11 mouse cellular contexts compared by ENCODE assay signal in genomic region chr11:69251135-69251842, GRCm38 (mm10). TPM values are rescaled to one million over a fixed set of nuclear protein-coding genes. Genes with fewer than 3 reads are reported as not detected.
DNase-seq lines count a peak whose midpoint lies in the region; ATAC-seq and TF ChIP-seq lines count a peak whose summit lies in the region.
"Had no signal": no experiment of that assay in that cellular context is flagged by ENCODE, and none has a peak within 500 bp of the region (broad histone marks: within the 10 kb centered on the region; RNA-seq: fewer than 3 reads in every experiment).

No protein-coding gene starts in this region.

- H3K9me3 ChIP-seq in intestine, postnatal 0 days (ENCODE audit: control insufficient read depth), result no peaks in the 10 kb centered on the region
- no peaks in the 10 kb centered on the region for H3K9me3 ChIP-seq in intestine, embryonic 16.5 days (ENCODE audit: control insufficient read depth, low read length)
- H3K9me3 ChIP-seq in E14TG2a.4 (ENCODE audit: low read length), result peaks cover 3% of the 10 kb centered on the region; the same call in 1 of the 2 replicates
- no peaks in the 10 kb centered on the region for H3K9me3 ChIP-seq in hindbrain, embryonic 10.5 days
- H3K9me3 ChIP-seq: neural tube, embryonic 13.5 days had no signal

- no peak overlapping the region for H3K4me2 ChIP-seq in intestine, postnatal 0 days (replicated peaks; ENCODE audit: low read depth)
- no peak overlapping the region for H3K4me2 ChIP-seq in intestine, embryonic 16.5 days (ENCODE audit: low read depth, low read length)
- H3K4me2 ChIP-seq: neural tube, embryonic 13.5 days had no signal

- ATAC-seq in intestine, postnatal 0 days, result no peak
- no peak for ATAC-seq in intestine, embryonic 16.5 days
- peak; percentile 54; the same call in 1 of the 2 replicates for ATAC-seq in megakaryocyte progenitor cell, adult 5-6 weeks (replicated peaks; ENCODE audit: poor library complexity)

- no peaks in the 10 kb centered on the region for H3K36me3 ChIP-seq in intestine, postnatal 0 days (ENCODE audit: control insufficient read depth, insufficient read depth)
- H3K36me3 ChIP-seq in intestine, embryonic 16.5 days (ENCODE audit: control insufficient read depth, insufficient read depth, low read length), result no peaks in the 10 kb centered on the region
- H3K36me3 ChIP-seq in E14TG2a.4 (ENCODE audit: insufficient read depth, low read length), result no peaks in the 10 kb centered on the region
- no peaks in the 10 kb centered on the region for H3K36me3 ChIP-seq in hindbrain, embryonic 10.5 days
- H3K36me3 ChIP-seq: neural tube, embryonic 13.5 days had no signal

- TF ChIP-seq POLR2A in bone marrow macrophage, adult 2 months (IDR thresholded peaks at IDR 0.05; ENCODE audit: borderline replicate concordance, low read depth, low read length), result no peak

- no peak overlapping the region for H3K27ac ChIP-seq in intestine, postnatal 0 days (ENCODE audit: low read depth, low read length)
- H3K27ac ChIP-seq in intestine, embryonic 16.5 days (ENCODE audit: low read length), result no peak overlapping the region
- no peak overlapping the region for H3K27ac ChIP-seq in bone marrow macrophage, adult 2 months (ENCODE audit: insufficient read depth, low read depth, low read length)
- H3K27ac ChIP-seq in hindbrain, embryonic 10.5 days, result no peak overlapping the region
- H3K27ac ChIP-seq: neural tube, embryonic 13.5 days had no signal

- peak; percentile 56 for TF ChIP-seq CTCF in intestine, postnatal 0 days (IDR thresholded peaks at IDR 0.05; ENCODE audit: low read depth)
- peak; percentile 66 for TF ChIP-seq CTCF in E14TG2a.4 (conservative IDR thresholded peaks at IDR 0.05; ENCODE audit: low read length)
- peak; percentile 70 for TF ChIP-seq CTCF in bone marrow macrophage, adult 2 months (IDR thresholded peaks at IDR 0.05; ENCODE audit: low read depth, low read length)

- H3K27me3 ChIP-seq in intestine, postnatal 0 days (replicated peaks; ENCODE audit: control insufficient read depth, insufficient read depth, low read length), result no peaks in the 10 kb centered on the region
- H3K27me3 ChIP-seq in intestine, embryonic 16.5 days (replicated peaks; ENCODE audit: control insufficient read depth, insufficient read depth, low read length), result no peaks in the 10 kb centered on the region
- peaks cover 17% of the 10 kb centered on the region; the same call in 1 of the 2 replicates for H3K27me3 ChIP-seq in E14TG2a.4 (ENCODE audit: insufficient read depth, low read length)
- 0 out of 2 replicates have a peak, but pooled peaks cover 8% of the 10 kb centered on the region for H3K27me3 ChIP-seq in hindbrain, embryonic 10.5 days (ENCODE audit: insufficient read depth, poor library complexity, severe bottlenecking)
- H3K27me3 ChIP-seq: neural tube, embryonic 13.5 days had no signal

- WGBS in intestine, postnatal 0 days, result 53% methylated on average over 14 of the region's 14 CpGs
- WGBS in intestine, embryonic 16.5 days, result 56% methylated on average over 14 of the region's 14 CpGs
- WGBS in hindbrain, embryonic 10.5 days, result 66% methylated on average over 14 of the region's 14 CpGs

- DNase-seq in cerebellum, postnatal 10 days, result no peak
- no peak for DNase-seq in hindbrain, embryonic 10.5 days (ENCODE audit: low spot score)
- no peak for DNase-seq in c-Kit-positive CD71-positive TER-119-positive erythroid progenitor cells, embryonic 14.5 days (ENCODE audit: low spot score)
- DNase-seq: cerebellum, postnatal 14 days had no signal

- no peaks in the 10 kb centered on the region for H3K4me1 ChIP-seq in intestine, postnatal 0 days (replicated peaks; ENCODE audit: control insufficient read depth, insufficient read depth, low read length)
- H3K4me1 ChIP-seq in intestine, embryonic 16.5 days (ENCODE audit: control insufficient read depth, insufficient read depth, low read length), result no peaks in the 10 kb centered on the region
- peaks cover 2% of the 10 kb centered on the region; the same call in 1 of the 2 replicates for H3K4me1 ChIP-seq in E14TG2a.4 (replicated peaks; ENCODE audit: low read depth, low read length)
- H3K4me1 ChIP-seq in bone marrow macrophage, adult 2 months (ENCODE audit: control insufficient read depth, insufficient read depth, low read length), result peaks cover 6% of the 10 kb centered on the region
- peaks cover 8% of the 10 kb centered on the region; the same call in 1 of the 2 replicates for H3K4me1 ChIP-seq in hindbrain, embryonic 10.5 days (replicated peaks)
- H3K4me1 ChIP-seq: neural tube, embryonic 13.5 days had no signal

- no peak overlapping the region for H3K4me3 ChIP-seq in intestine, postnatal 0 days (ENCODE audit: low read depth, low read length)
- H3K4me3 ChIP-seq in intestine, embryonic 16.5 days (ENCODE audit: low read length), result no peak overlapping the region
- no peak overlapping the region for H3K4me3 ChIP-seq in E14TG2a.4 (replicated peaks; ENCODE audit: low read length)
- H3K4me3 ChIP-seq in bone marrow macrophage, adult 2 months (ENCODE audit: insufficient read depth, low read length), result no peak overlapping the region
- no peak overlapping the region for H3K4me3 ChIP-seq in hindbrain, embryonic 10.5 days
- H3K4me3 ChIP-seq: neural tube, embryonic 13.5 days had no signal

- H3K9ac ChIP-seq in intestine, postnatal 0 days (ENCODE audit: low read depth, low read length), result no peak overlapping the region
- H3K9ac ChIP-seq in intestine, embryonic 16.5 days (ENCODE audit: low read depth, low read length), result no peak overlapping the region
- H3K9ac ChIP-seq: neural tube, embryonic 13.5 days had no signal

RNA-seq across cellular contexts. Expression of gene Gucy2e, which starts 14.5 kb away (rescaled TPM):
- 0.03 TPM in 1 of 2 replicates, not detected in the other for polyA plus RNA-seq in intestine, postnatal 0 days (2015; fragmentation: Nextera tagmentation; extraction: Ambion mirVana)
- polyA plus RNA-seq in intestine, embryonic 16.5 days (2015; fragmentation: Nextera tagmentation; extraction: Ambion mirVana), result 0.02 and 0.07 TPM in 2 replicates
- polyA plus RNA-seq in bone marrow macrophage, adult 2 months (2012; ENCODE audit: insufficient read depth, insufficient read length, missing spikeins), result not detected in 2 replicates
- total RNA-seq in megakaryocyte progenitor cell, adult 5-6 weeks (2015), result 0.10 TPM in 1 of 2 replicates, not detected in the other
- 0.03 TPM in 1 of 2 replicates, not detected in the other for total RNA-seq in megakaryocyte progenitor cell, adult 5-6 weeks (2017)
- polyA plus RNA-seq in hindbrain, embryonic 10.5 days (2016; fragmentation: Nextera tagmentation; extraction: Ambion mirVana), result 0.06 and 0.09 TPM in 2 replicates
- polyA plus RNA-seq: hindbrain, embryonic 11.5 days had no signal

RNA-seq across cellular contexts. Expression of gene Alox8, which starts 53.6 kb away (rescaled TPM):
- polyA plus RNA-seq in intestine, postnatal 0 days (2015; fragmentation: Nextera tagmentation; extraction: Ambion mirVana), result not detected in 2 replicates
- 0.13 and 0.15 TPM in 2 replicates for polyA plus RNA-seq in intestine, embryonic 16.5 days (2015; fragmentation: Nextera tagmentation; extraction: Ambion mirVana)
- not detected in 2 replicates for polyA plus RNA-seq in bone marrow macrophage, adult 2 months (2012; ENCODE audit: insufficient read depth, insufficient read length, missing spikeins)
- total RNA-seq in megakaryocyte progenitor cell, adult 5-6 weeks (2015), result 0.07 TPM in 1 of 2 replicates, not detected in the other
- 0.44 TPM in 1 of 2 replicates, not detected in the other for total RNA-seq in megakaryocyte progenitor cell, adult 5-6 weeks (2017)
- polyA plus RNA-seq in hindbrain, embryonic 10.5 days (2016; fragmentation: Nextera tagmentation; extraction: Ambion mirVana), result 0.10 TPM in 1 of 2 replicates, not detected in the other
- polyA plus RNA-seq: hindbrain, embryonic 11.5 days had no signal
